In genomic region chr15:27629800-27630600, GRCm38 (mm10) we compare ENCODE assay signal across 8 mouse cellular contexts. TPM values are rescaled to one million over a fixed set of nuclear protein-coding genes. Genes with fewer than 3 reads are reported as not detected.
A peak's percentile ranks its signal among the peaks of the same experiment; 100 is the strongest.
DNase-seq lines count a peak whose midpoint lies in the region; ATAC-seq lines count a peak whose summit lies in the region.

No protein-coding gene starts in this region.

- H3K4me1 ChIP-seq in embryonic facial prominence, embryonic 10.5 days: peaks cover 17% of the 10 kb centered on the region
- H3K4me1 ChIP-seq in limb, embryonic 15.5 days: peaks cover 17% of the 10 kb centered on the region

- H3K4me3 ChIP-seq in embryonic facial prominence, embryonic 10.5 days: peak overlapping the region; percentile 85
- peak overlapping the region; percentile 96 for H3K4me3 ChIP-seq in limb, embryonic 15.5 days

- no peak for DNase-seq in cerebellum, adult 9-10 months
- peak; percentile 39 for DNase-seq in 416B (ENCODE audit: low read depth)
- DNase-seq in embryonic facial prominence, embryonic 10.5 days (ENCODE audit: low spot score): peak; percentile 28
- DNase-seq in heart, postnatal 4 days: peak; percentile 38
- DNase-seq in naive thymus-derived CD4-positive, alpha-beta T cell, adult 2 months (ENCODE audit: low read depth): peak; percentile 56
- no peak for DNase-seq in ovary, postnatal 10 days (ENCODE audit: low spot score)

- peaks cover 26% of the 10 kb centered on the region for H3K36me3 ChIP-seq in embryonic facial prominence, embryonic 10.5 days (replicated peaks)
- H3K36me3 ChIP-seq in limb, embryonic 15.5 days: peaks cover 14% of the 10 kb centered on the region

- peak; percentile 41 for ATAC-seq in cerebellum, adult (ENCODE audit: insufficient number of reproducible peaks, low FRiP score, low TSS enrichment)
- peak; percentile 52 for ATAC-seq in limb, embryonic 15.5 days (ENCODE audit: insufficient number of reproducible peaks, low FRiP score, low TSS enrichment, low read depth)

- WGBS in embryonic facial prominence, embryonic 10.5 days: 3% methylated on average over 53 of the region's 53 CpGs
- WGBS in limb, embryonic 15.5 days: 2% methylated on average over 52 of the region's 53 CpGs

- H3K9me3 ChIP-seq in embryonic facial prominence, embryonic 10.5 days: no peaks in the 10 kb centered on the region
- no peaks in the 10 kb centered on the region for H3K9me3 ChIP-seq in limb, embryonic 15.5 days

- H3K27me3 ChIP-seq in embryonic facial prominence, embryonic 10.5 days (replicated peaks; ENCODE audit: low read depth, poor library complexity, severe bottlenecking): no peaks in the 10 kb centered on the region
- no peaks in the 10 kb centered on the region for H3K27me3 ChIP-seq in limb, embryonic 15.5 days

- H3K27ac ChIP-seq in embryonic facial prominence, embryonic 10.5 days (replicated peaks): peak overlapping the region; percentile 90
- peak overlapping the region; percentile 75 for H3K27ac ChIP-seq in limb, embryonic 15.5 days

- peak overlapping the region; percentile 79 for H3K4me2 ChIP-seq in limb, embryonic 15.5 days

- peak overlapping the region; percentile 89 for H3K9ac ChIP-seq in limb, embryonic 15.5 days

RNA-seq across cellular contexts. Expression of gene Otulin, which starts 0.5 kb away (rescaled TPM):
- polyA plus RNA-seq in embryonic facial prominence, embryonic 10.5 days (2016; fragmentation: Nextera tagmentation; extraction: Ambion mirVana): 26.4 and 27.7 TPM in 2 replicates
- total RNA-seq in heart, postnatal 4 days (2021): 10 to 100 TPM; 41.6 to 43.1 TPM
- 25.5 and 32.5 TPM in 2 replicates for polyA plus RNA-seq in limb, embryonic 15.5 days (2015; fragmentation: Nextera tagmentation; extraction: Ambion mirVana)

RNA-seq across cellular contexts. Expression of gene Otulinl, which starts 51.4 kb away (rescaled TPM):
- 6.8 and 7.9 TPM in 2 replicates for polyA plus RNA-seq in embryonic facial prominence, embryonic 10.5 days (2016; fragmentation: Nextera tagmentation; extraction: Ambion mirVana)
- 1 to 10 TPM; 1.3 to 2.4 TPM for total RNA-seq in heart, postnatal 4 days (2021)
- polyA plus RNA-seq in limb, embryonic 15.5 days (2015; fragmentation: Nextera tagmentation; extraction: Ambion mirVana): 32.2 and 32.5 TPM in 2 replicates

Comparison
In these comparisons a context has a peak if more than half of its experiments do, and no peak if none do; other contexts are left out.
1. DNase-seq: peak in 416B (single experiment), embryonic facial prominence, embryonic 10.5 days (single experiment), heart, postnatal 4 days (single experiment) and naive thymus-derived CD4-positive, alpha-beta T cell, adult 2 months (single experiment); none in cerebellum, adult 9-10 months (single experiment) and ovary, postnatal 10 days (single experiment).